Mouse (Mus musculus): Measurements from ENCODE around the gene Nup93. TPM values are rescaled to one million over a fixed set of nuclear protein-coding genes. Genes with fewer than 3 reads are reported as not detected.

Nup93 gene
- polyA plus RNA-seq, 1 experiment: 104 TPM

DNA sequence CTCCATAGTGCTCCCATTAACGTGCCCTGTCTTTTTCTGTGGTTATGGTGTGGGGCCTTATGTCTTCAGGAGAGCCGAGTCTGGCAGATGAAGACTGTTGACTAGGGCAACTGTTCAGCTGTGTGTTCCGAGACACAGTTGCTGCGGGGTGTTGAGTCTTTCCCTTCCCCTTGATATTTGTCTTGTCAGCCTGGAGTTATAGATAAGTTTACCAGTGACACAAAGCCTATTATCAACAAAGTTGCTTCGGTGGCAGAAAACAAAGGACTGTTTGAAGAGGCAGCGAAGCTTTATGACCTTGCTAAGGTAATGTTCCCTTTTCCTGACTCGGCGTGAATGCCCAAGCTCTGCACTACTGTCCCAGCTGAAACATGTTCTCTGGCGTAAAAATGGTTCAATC, 93.3 kb downstream of the Nup93 start:
- H3K27me3 ChIP-seq (ENCODE audit: control insufficient read depth, insufficient read depth, low read length, poor library complexity, severe bottlenecking): no peaks in the 10 kb centered on the region
- no peaks in the 10 kb centered on the region for H3K4me1 ChIP-seq (ENCODE audit: control insufficient read depth, insufficient read depth, low read length)
- TF ChIP-seq EP300 (IDR thresholded peaks at IDR 0.05; ENCODE audit: insufficient read depth, low read depth, low read length): no peak
- TF ChIP-seq CTCF (IDR thresholded peaks at IDR 0.05; ENCODE audit: low read depth, low read length): no peak
- no peak for TF ChIP-seq POLR2A (IDR thresholded peaks at IDR 0.05; ENCODE audit: insufficient read depth, low read length)
- no peak overlapping the region for H3K4me3 ChIP-seq (ENCODE audit: low read depth, low read length)
- H3K27ac ChIP-seq (ENCODE audit: insufficient read depth, low read length): no peak overlapping the region
- H3K9me3 ChIP-seq (replicated peaks; ENCODE audit: control insufficient read depth, insufficient read depth, low read length, poor library complexity, severe bottlenecking): no peaks in the 10 kb centered on the region
- H3K36me3 ChIP-seq (ENCODE audit: control insufficient read depth, insufficient read depth, low read length, poor library complexity, severe bottlenecking): peaks cover 75% of the 10 kb centered on the region
- H3K9ac ChIP-seq (ENCODE audit: low read depth, poor library complexity, severe bottlenecking): no peak overlapping the region

DNA sequence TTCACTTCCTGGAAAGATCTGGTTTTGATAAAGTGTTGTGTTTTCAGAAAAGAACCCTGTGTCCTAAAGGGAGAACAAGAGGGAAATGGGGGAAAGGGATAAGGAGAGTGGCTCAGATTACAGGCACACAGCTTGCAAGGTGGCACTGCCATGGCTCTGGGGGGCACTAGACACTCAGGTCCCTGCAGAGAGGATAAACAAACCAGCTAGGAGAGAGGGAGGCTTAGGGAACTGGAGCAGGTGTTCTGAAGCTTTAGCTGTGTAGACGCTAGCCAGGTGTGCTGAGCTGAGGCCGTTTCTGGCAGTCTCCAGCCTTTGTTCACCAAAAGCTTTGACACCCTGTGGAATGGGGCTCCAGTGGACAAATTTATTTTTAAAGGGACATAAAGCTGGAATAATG, 99.7 kb downstream of the Nup93 start:
- H3K4me3 ChIP-seq (ENCODE audit: low read depth, low read length): no peak overlapping the region
- no peaks in the 10 kb centered on the region for H3K9me3 ChIP-seq (replicated peaks; ENCODE audit: control insufficient read depth, insufficient read depth, low read length, poor library complexity, severe bottlenecking)
- TF ChIP-seq EP300 (IDR thresholded peaks at IDR 0.05; ENCODE audit: insufficient read depth, low read depth, low read length): no peak
- TF ChIP-seq POLR2A (IDR thresholded peaks at IDR 0.05; ENCODE audit: insufficient read depth, low read length): no peak
- TF ChIP-seq CTCF (IDR thresholded peaks at IDR 0.05; ENCODE audit: low read depth, low read length): no peak
- H3K27ac ChIP-seq (ENCODE audit: insufficient read depth, low read length): no peak overlapping the region
- H3K4me1 ChIP-seq (ENCODE audit: control insufficient read depth, insufficient read depth, low read length): no peaks in the 10 kb centered on the region
- H3K36me3 ChIP-seq (ENCODE audit: control insufficient read depth, insufficient read depth, low read length, poor library complexity, severe bottlenecking): peaks cover 37% of the 10 kb centered on the region
- no peak overlapping the region for H3K9ac ChIP-seq (ENCODE audit: low read depth, poor library complexity, severe bottlenecking)
- no peaks in the 10 kb centered on the region for H3K27me3 ChIP-seq (ENCODE audit: control insufficient read depth, insufficient read depth, low read length, poor library complexity, severe bottlenecking)

DNA sequence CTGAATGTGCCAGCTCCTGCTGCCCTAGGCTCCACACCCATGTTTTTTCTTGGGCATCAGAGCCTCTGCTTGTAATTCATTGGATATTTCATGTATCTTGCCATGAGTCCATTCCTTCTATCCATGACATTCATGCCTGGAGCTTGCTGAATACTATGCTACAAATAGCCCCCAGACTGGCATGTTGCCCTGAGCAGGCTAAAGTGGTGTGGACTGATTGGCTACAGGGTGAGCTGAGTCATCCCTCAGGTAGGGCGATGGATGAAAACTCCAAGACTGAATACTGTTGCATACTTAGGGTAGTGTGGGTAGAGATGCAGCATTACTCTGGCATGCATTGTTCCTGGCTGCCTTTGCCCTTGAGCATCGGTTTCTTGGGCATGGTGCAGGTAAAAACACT, 102.9 kb downstream of the Nup93 start:
- Histone ChIP-seq H3K9ac (ENCODE audit: low read depth, poor library complexity, severe bottlenecking) (no peak overlapping the region), H3K4me1 (ENCODE audit: control insufficient read depth, insufficient read depth, low read length) (no peaks in the 10 kb centered on the region), H3K27me3 (ENCODE audit: control insufficient read depth, insufficient read depth, low read length, poor library complexity, severe bottlenecking) (no peaks in the 10 kb centered on the region), H3K4me3 (ENCODE audit: low read depth, low read length) (no peak overlapping the region), H3K27ac (ENCODE audit: insufficient read depth, low read length) (no peak overlapping the region), H3K9me3 (replicated peaks; ENCODE audit: control insufficient read depth, insufficient read depth, low read length, poor library complexity, severe bottlenecking) (no peaks in the 10 kb centered on the region), H3K36me3 (ENCODE audit: control insufficient read depth, insufficient read depth, low read length, poor library complexity, severe bottlenecking) (peaks cover 9% of the 10 kb centered on the region)
- TF ChIP-seq POLR2A (IDR thresholded peaks at IDR 0.05; ENCODE audit: insufficient read depth, low read length): no peak

DNA sequence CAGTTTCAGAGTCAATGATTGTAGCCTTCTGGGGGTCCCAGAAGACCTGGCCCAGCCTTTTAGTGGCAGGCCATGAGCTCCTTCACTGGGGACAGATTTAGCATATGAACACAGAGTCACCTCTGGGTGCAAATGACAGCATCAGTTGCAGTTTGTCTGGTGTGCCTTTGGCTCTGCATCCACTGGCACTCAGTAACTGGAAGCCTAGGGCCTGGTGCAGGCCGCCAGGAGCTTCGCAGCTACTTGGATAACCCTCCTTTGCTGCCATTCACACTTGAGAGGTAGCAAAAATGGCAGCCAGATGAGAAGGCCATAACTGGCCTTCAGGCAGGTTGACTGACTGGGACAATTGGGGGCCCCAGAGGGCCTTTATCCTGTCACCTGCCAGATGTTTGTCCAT, 103.3 kb downstream of the Nup93 start:
- no peaks in the 10 kb centered on the region for H3K4me1 ChIP-seq (ENCODE audit: control insufficient read depth, insufficient read depth, low read length)
- no peaks in the 10 kb centered on the region for H3K9me3 ChIP-seq (replicated peaks; ENCODE audit: control insufficient read depth, insufficient read depth, low read length, poor library complexity, severe bottlenecking)
- H3K9ac ChIP-seq (ENCODE audit: low read depth, poor library complexity, severe bottlenecking): no peak overlapping the region
- H3K27ac ChIP-seq (ENCODE audit: insufficient read depth, low read length): no peak overlapping the region
- H3K4me3 ChIP-seq (ENCODE audit: low read depth, low read length): no peak overlapping the region
- no peak for TF ChIP-seq CTCF (IDR thresholded peaks at IDR 0.05; ENCODE audit: low read depth, low read length)
- TF ChIP-seq EP300 (IDR thresholded peaks at IDR 0.05; ENCODE audit: insufficient read depth, low read depth, low read length): no peak
- TF ChIP-seq POLR2A (IDR thresholded peaks at IDR 0.05; ENCODE audit: insufficient read depth, low read length): no peak
- H3K36me3 ChIP-seq (ENCODE audit: control insufficient read depth, insufficient read depth, low read length, poor library complexity, severe bottlenecking): peaks cover 9% of the 10 kb centered on the region
- H3K27me3 ChIP-seq (ENCODE audit: control insufficient read depth, insufficient read depth, low read length, poor library complexity, severe bottlenecking): no peaks in the 10 kb centered on the region

DNA sequence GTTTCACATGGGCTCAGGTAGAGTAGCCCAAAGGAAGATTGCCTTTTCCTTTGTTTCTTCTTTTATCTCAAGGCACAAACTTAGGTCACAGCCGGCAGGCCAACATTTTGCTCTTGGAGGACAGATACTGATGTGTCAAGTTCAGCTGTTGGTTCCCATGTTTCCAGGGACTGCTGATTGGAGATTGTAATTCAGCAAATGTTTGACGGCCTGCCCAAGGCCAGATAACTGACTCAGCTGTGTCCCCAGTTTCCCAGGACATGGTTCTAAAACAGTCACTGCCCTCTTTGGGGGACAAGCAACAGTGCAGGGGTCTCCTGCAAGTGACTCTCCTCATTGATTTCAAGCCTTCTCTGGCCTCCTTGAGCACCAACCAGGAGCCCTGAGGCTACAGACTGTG, 105.7 kb downstream of the Nup93 start:
- Histone ChIP-seq H3K27ac (ENCODE audit: insufficient read depth, low read length) (no peak overlapping the region), H3K4me3 (ENCODE audit: low read depth, low read length) (no peak overlapping the region), H3K4me1 (ENCODE audit: control insufficient read depth, insufficient read depth, low read length) (peaks cover 2% of the 10 kb centered on the region), H3K9me3 (replicated peaks; ENCODE audit: control insufficient read depth, insufficient read depth, low read length, poor library complexity, severe bottlenecking) (no peaks in the 10 kb centered on the region), H3K27me3 (ENCODE audit: control insufficient read depth, insufficient read depth, low read length, poor library complexity, severe bottlenecking) (no peaks in the 10 kb centered on the region), H3K9ac (ENCODE audit: low read depth, poor library complexity, severe bottlenecking) (no peak overlapping the region), H3K36me3 (ENCODE audit: control insufficient read depth, insufficient read depth, low read length, poor library complexity, severe bottlenecking) (peaks cover 5% of the 10 kb centered on the region; the same call in 1 of the 2 replicates)
- no peak for TF ChIP-seq POLR2A (IDR thresholded peaks at IDR 0.05; ENCODE audit: insufficient read depth, low read length)
- no peak for TF ChIP-seq EP300 (IDR thresholded peaks at IDR 0.05; ENCODE audit: insufficient read depth, low read depth, low read length)
- TF ChIP-seq CTCF (IDR thresholded peaks at IDR 0.05; ENCODE audit: low read depth, low read length): no peak

DNA sequence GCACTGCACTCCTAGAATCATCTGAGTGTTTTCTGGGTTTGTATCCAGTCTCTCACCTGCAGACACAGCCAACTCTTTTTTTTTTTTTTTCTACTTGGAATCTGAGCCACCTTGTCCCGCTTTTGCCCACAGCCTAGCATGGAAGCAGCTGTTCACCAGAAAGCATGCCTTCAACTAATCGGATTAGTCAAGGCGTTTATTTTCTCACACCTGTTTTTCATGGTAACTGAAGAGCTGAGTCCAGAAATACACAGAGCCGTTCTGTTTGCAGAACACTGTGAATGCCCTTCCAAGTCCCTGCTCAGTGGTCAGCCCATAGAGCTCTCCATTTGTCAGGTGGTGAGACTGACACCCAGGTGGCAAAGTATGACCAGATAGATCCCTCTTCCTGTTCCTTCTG, 107.7 kb downstream of the Nup93 start:
- peaks cover 2% of the 10 kb centered on the region for H3K4me1 ChIP-seq (ENCODE audit: control insufficient read depth, insufficient read depth, low read length)
- H3K36me3 ChIP-seq (ENCODE audit: control insufficient read depth, insufficient read depth, low read length, poor library complexity, severe bottlenecking): no peaks in the 10 kb centered on the region
- H3K9ac ChIP-seq (ENCODE audit: low read depth, poor library complexity, severe bottlenecking): no peak overlapping the region
- no peak overlapping the region for H3K27ac ChIP-seq (ENCODE audit: insufficient read depth, low read length)
- TF ChIP-seq CTCF (IDR thresholded peaks at IDR 0.05; ENCODE audit: low read depth, low read length): no peak
- TF ChIP-seq EP300 (IDR thresholded peaks at IDR 0.05; ENCODE audit: insufficient read depth, low read depth, low read length): no peak
- no peak for TF ChIP-seq POLR2A (IDR thresholded peaks at IDR 0.05; ENCODE audit: insufficient read depth, low read length)
- H3K9me3 ChIP-seq (replicated peaks; ENCODE audit: control insufficient read depth, insufficient read depth, low read length, poor library complexity, severe bottlenecking): no peaks in the 10 kb centered on the region
- no peak overlapping the region for H3K4me3 ChIP-seq (ENCODE audit: low read depth, low read length)
- H3K27me3 ChIP-seq (ENCODE audit: control insufficient read depth, insufficient read depth, low read length, poor library complexity, severe bottlenecking): no peaks in the 10 kb centered on the region

Measured in ES-Bruce4 (cell line).